11 mouse cellular contexts compared by ENCODE assay signal in the genomic region with DNA sequence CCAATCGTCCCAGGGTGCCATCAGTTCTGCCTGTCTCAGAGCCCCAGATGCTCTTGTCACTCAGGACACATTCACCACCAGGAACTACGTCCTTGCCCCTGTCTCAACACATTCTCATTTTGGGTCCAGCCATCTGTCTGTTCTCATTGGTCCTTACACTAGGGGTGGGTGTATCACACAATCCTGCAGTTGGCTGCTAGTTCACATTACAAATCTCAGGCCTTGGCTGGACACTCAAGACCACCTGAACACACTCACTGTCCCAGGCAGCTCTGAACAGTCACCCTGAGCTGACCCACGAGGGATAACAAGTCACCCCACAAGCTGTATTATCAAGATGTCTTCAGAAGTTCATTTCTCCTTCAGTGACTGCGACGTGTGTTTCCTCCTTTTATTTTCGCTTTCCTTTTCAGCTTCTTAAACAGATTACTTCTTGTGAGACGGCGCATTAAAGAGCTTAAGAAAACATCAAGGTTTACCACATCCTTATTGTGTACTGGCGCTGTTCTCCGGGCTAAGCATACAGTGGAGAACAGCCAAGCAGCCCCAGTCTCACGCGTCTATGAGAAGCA. TPM values are rescaled to one million over a fixed set of nuclear protein-coding genes. Genes with fewer than 3 reads are reported as not detected.
A peak's percentile ranks its signal among the peaks of the same experiment; 100 is the strongest.
DNase-seq lines count a peak whose midpoint lies in the region; ATAC-seq and TF ChIP-seq lines count a peak whose summit lies in the region.
"Had no signal": no experiment of that assay in that cellular context is flagged by ENCODE, and none has a peak within 500 bp of the region (broad histone marks: within the 10 kb centered on the region; RNA-seq: fewer than 3 reads in every experiment).

No protein-coding gene starts in this region.

- no peak overlapping the region for H3K9ac ChIP-seq in lung, embryonic 15.5 days
- H3K9ac ChIP-seq: neural tube, embryonic 12.5 days had no signal

- ATAC-seq in lung, embryonic 15.5 days (ENCODE audit: borderline replicate concordance, extremely low read depth, low FRiP score, low TSS enrichment) = no peak

- peak overlapping the region; percentile 55 for H3K27ac ChIP-seq in gastrocnemius, adult 2 months
- H3K27ac ChIP-seq in lung, embryonic 15.5 days = no peak overlapping the region
- peak overlapping the region; percentile 99 for H3K27ac ChIP-seq in spleen, adult 2 months (ENCODE audit: insufficient read depth, low read length)
- H3K27ac ChIP-seq: neural tube, embryonic 12.5 days had no signal

- H3K4me1 ChIP-seq in lung, embryonic 15.5 days = peaks cover 9% of the 10 kb centered on the region; the same call in 1 of the 2 replicates
- peaks cover 15% of the 10 kb centered on the region; the same call in 1 of the 2 replicates for H3K4me1 ChIP-seq in spleen, adult 2 months (ENCODE audit: control insufficient read depth, insufficient read depth, insufficient read length)

- no peak for DNase-seq in gastrocnemius, adult 2 months
- no peak for DNase-seq in gastrocnemius, postnatal 10 days
- peak; percentile 49 for DNase-seq in MEL-GATA-1-ER (ENCODE audit: extremely low read depth, low read depth)
- peak; percentile 58 to 81 for DNase-seq in spleen, adult 2 months (ENCODE audit: low read depth in 1 of 2, low spot score in 2 of 2)
- no peak for DNase-seq in cerebellum, adult 9-11 months
- DNase-seq in embryo, embryonic 10.5 days (ENCODE audit: low spot score) = no peak
- no peak for DNase-seq in urinary bladder, postnatal 14 days (ENCODE audit: low spot score)
- DNase-seq: layer of hippocampus, adult 9-11 months had no signal

- TF ChIP-seq CTCF in gastrocnemius, adult 2 months (IDR thresholded peaks at IDR 0.05) = no peak
- TF ChIP-seq CTCF in spleen, adult 2 months (IDR thresholded peaks at IDR 0.05; ENCODE audit: extremely low read depth, insufficient read depth, insufficient read length, insufficient replicate concordance) = no peak

- no peaks in the 10 kb centered on the region for H3K27me3 ChIP-seq in lung, embryonic 15.5 days
- no peaks in the 10 kb centered on the region for H3K27me3 ChIP-seq in spleen, adult 2 months (ENCODE audit: control insufficient read depth, insufficient read depth, low read length)
- H3K27me3 ChIP-seq: neural tube, embryonic 12.5 days had no signal

- H3K4me3 ChIP-seq in gastrocnemius, adult 2 months = peak overlapping the region; percentile 59
- H3K4me3 ChIP-seq in lung, embryonic 15.5 days = no peak overlapping the region
- peak overlapping the region; percentile 58 for H3K4me3 ChIP-seq in spleen, adult 2 months (ENCODE audit: extremely low read depth, insufficient read depth, insufficient read length)
- H3K4me3 ChIP-seq: neural tube, embryonic 12.5 days had no signal

- intact Hi-C loops in gastrocnemius, adult 2 months (cut with DNase I) = no loop called here

- H3K36me3 ChIP-seq in lung, embryonic 15.5 days = no peaks in the 10 kb centered on the region
- H3K36me3 ChIP-seq in spleen, adult 2 months (ENCODE audit: control insufficient read depth, insufficient read depth, low read length) = no peaks in the 10 kb centered on the region
- H3K36me3 ChIP-seq: neural tube, embryonic 12.5 days had no signal

- H3K4me2 ChIP-seq in lung, embryonic 15.5 days = peak overlapping the region; percentile 22; the same call in 1 of the 2 replicates
- H3K4me2 ChIP-seq: neural tube, embryonic 12.5 days had no signal

- peak; percentile 8; the same call in 1 of the 2 replicates for TF ChIP-seq POLR2A in spleen, adult 2 months (IDR thresholded peaks at IDR 0.05; ENCODE audit: low read depth, low read length)

- WGBS in lung, embryonic 15.5 days = 43% methylated on average over 12 of the region's 12 CpGs
- 6% methylated on average over 12 of the region's 12 CpGs for WGBS in spleen, adult 2 months

- H3K9me3 ChIP-seq in lung, embryonic 15.5 days = no peaks in the 10 kb centered on the region
- H3K9me3 ChIP-seq: neural tube, embryonic 12.5 days had no signal

RNA-seq across cellular contexts. Expression of gene Abhd12b, which starts 17.7 kb away (rescaled TPM):
- not detected for total RNA-seq in gastrocnemius, adult 2 months (2021)
- not detected for total RNA-seq in gastrocnemius, postnatal 10 days (2021)
- polyA plus RNA-seq in lung, embryonic 15.5 days (2015; fragmentation: Nextera tagmentation; extraction: Ambion mirVana) = 0.11 TPM in 1 of 2 replicates, not detected in the other
- not detected in 2 replicates for polyA plus RNA-seq in spleen, adult 2 months (2012; rRNA removed)
- polyA plus RNA-seq: heart, embryonic 14.5 days; neural tube, embryonic 12.5 days had no signal

RNA-seq across cellular contexts. Expression of gene Nin, which starts 22.8 kb away (rescaled TPM):
- 10 to 100 TPM; 23.6 to 24.6 TPM for total RNA-seq in gastrocnemius, adult 2 months (2021)
- total RNA-seq in gastrocnemius, postnatal 10 days (2021) = 10 to 100 TPM; 30.3 to 33.4 TPM
- 13.1 and 14.6 TPM in 2 replicates for polyA plus RNA-seq in lung, embryonic 15.5 days (2015; fragmentation: Nextera tagmentation; extraction: Ambion mirVana)
- 11.5 and 14.1 TPM in 2 replicates for polyA plus RNA-seq in spleen, adult 2 months (2012; rRNA removed)

Comparison
In these comparisons a context has a peak if more than half of its experiments do, and no peak if none do; other contexts are left out.
1. DNase-seq: peak in MEL-GATA-1-ER (single experiment) and spleen, adult 2 months (2 of 2); none in gastrocnemius, adult 2 months (single experiment), gastrocnemius, postnatal 10 days (single experiment), cerebellum, adult 9-11 months (single experiment), embryo, embryonic 10.5 days (single experiment) and urinary bladder, postnatal 14 days (single experiment).